8 mouse cellular contexts compared by ENCODE assay signal in the genomic region with DNA sequence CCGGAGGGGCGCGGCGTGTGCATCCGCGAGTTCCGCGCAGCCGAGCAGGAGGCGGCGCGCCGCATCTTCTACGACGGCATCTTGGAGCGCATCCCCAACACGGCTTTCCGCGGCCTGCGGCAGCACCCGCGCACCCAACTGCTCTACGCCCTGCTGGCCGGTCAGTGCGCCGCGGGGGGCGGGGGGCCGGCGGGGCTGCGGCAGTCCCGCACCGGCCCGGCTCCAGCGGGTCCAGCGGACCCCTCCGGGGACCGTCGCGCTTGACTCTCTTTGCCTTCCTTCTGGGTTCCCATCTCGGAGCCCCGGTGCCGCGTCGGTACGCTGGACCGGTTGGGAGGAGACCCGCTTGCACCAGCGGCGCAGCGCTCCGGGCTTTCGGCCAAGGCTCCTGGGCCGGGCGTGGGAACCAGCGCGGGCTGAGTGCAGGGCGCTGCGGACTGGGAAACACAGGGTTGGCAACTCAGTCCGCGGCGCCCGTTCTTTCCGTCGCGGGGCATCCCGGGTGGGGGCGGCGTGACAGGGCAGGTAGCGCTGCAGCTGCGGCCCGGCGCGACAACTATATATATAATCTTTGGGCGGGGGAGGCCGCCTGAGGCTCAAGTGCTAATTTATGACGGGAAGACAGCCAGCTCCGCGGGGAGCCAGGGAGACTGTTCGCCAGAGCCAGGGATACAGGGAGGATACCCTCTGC. TPM values are rescaled to one million over a fixed set of nuclear protein-coding genes. Genes with fewer than 3 reads are reported as not detected.
DNase-seq lines count a peak whose midpoint lies in the region; ATAC-seq and TF ChIP-seq lines count a peak whose summit lies in the region.

No protein-coding gene starts in this region.

- no peak for TF ChIP-seq CTCF in ES-Bruce4 (IDR thresholded peaks at IDR 0.05; ENCODE audit: low read depth, low read length)
- no peak for TF ChIP-seq CTCF in lung, embryonic 14.5 days (IDR thresholded peaks at IDR 0.05; ENCODE audit: low read depth)

- no peaks in the 10 kb centered on the region for H3K36me3 ChIP-seq in ES-Bruce4 (ENCODE audit: control insufficient read depth, insufficient read depth, low read length, poor library complexity, severe bottlenecking)
- H3K36me3 ChIP-seq in forebrain, embryonic 10.5 days (replicated peaks): peaks cover 31% of the 10 kb centered on the region
- H3K36me3 ChIP-seq in lung, embryonic 14.5 days (ENCODE audit: insufficient read depth): no peaks in the 10 kb centered on the region

- no peak overlapping the region for H3K27ac ChIP-seq in ES-Bruce4 (ENCODE audit: insufficient read depth, low read length)
- peak overlapping the region; percentile 92 for H3K27ac ChIP-seq in forebrain, embryonic 10.5 days
- no peak overlapping the region for H3K27ac ChIP-seq in lung, embryonic 14.5 days (ENCODE audit: low read depth)

- peaks cover 2% of the 10 kb centered on the region for H3K4me1 ChIP-seq in ES-Bruce4 (ENCODE audit: control insufficient read depth, insufficient read depth, low read length)
- peaks cover 41% of the 10 kb centered on the region for H3K4me1 ChIP-seq in forebrain, embryonic 10.5 days
- H3K4me1 ChIP-seq in lung, embryonic 14.5 days (ENCODE audit: insufficient read depth): no peaks in the 10 kb centered on the region

- TF ChIP-seq EP300 in ES-Bruce4 (IDR thresholded peaks at IDR 0.05; ENCODE audit: insufficient read depth, low read depth, low read length): no peak

- peak; percentile 78 to 84 for DNase-seq in adrenal gland, postnatal 36 days
- DNase-seq in forebrain, embryonic 10.5 days (ENCODE audit: extremely low spot score, low spot score): peak; percentile 40
- DNase-seq in heart, postnatal 4 days: peak; percentile 65
- DNase-seq in layer of hippocampus, adult 9-11 months: peak; percentile 62
- peak; percentile 81 for DNase-seq in lung, embryonic 14.5 days
- peak; percentile 83 for DNase-seq in right cerebral cortex, adult 18-20 months

- WGBS in forebrain, embryonic 10.5 days: under 1% methylated on average over 80 of the region's 80 CpGs
- under 1% methylated on average over 80 of the region's 80 CpGs for WGBS in lung, embryonic 14.5 days

- no peak for TF ChIP-seq POLR2A in ES-Bruce4 (IDR thresholded peaks at IDR 0.05; ENCODE audit: insufficient read depth, low read length)

- H3K9ac ChIP-seq in ES-Bruce4 (ENCODE audit: low read depth, poor library complexity, severe bottlenecking): peak overlapping the region; percentile 66
- peak overlapping the region; percentile 54; the same call in 1 of the 2 replicates for H3K9ac ChIP-seq in lung, embryonic 14.5 days

- 0 out of 2 replicates have a peak, but pooled peaks have one; percentile 12 for ATAC-seq in lung, embryonic 14.5 days (ENCODE audit: insufficient read depth)
- no peak for ATAC-seq in megakaryocyte progenitor cell, adult 5-6 weeks (replicated peaks; ENCODE audit: poor library complexity)

- H3K4me3 ChIP-seq in ES-Bruce4 (ENCODE audit: low read depth, low read length): peak overlapping the region; percentile 71
- H3K4me3 ChIP-seq in forebrain, embryonic 10.5 days: peak overlapping the region; percentile 80
- peak overlapping the region; percentile 61 for H3K4me3 ChIP-seq in lung, embryonic 14.5 days (ENCODE audit: low read depth, low read length)

- H3K9me3 ChIP-seq in ES-Bruce4 (replicated peaks; ENCODE audit: control insufficient read depth, insufficient read depth, low read length, poor library complexity, severe bottlenecking): no peaks in the 10 kb centered on the region
- no peaks in the 10 kb centered on the region for H3K9me3 ChIP-seq in forebrain, embryonic 10.5 days
- no peaks in the 10 kb centered on the region for H3K9me3 ChIP-seq in lung, embryonic 14.5 days (ENCODE audit: low read depth, low read length)

- peak overlapping the region; percentile 98 for H3K4me2 ChIP-seq in lung, embryonic 14.5 days

- peaks cover 11% of the 10 kb centered on the region; the same call in 1 of the 2 replicates for H3K27me3 ChIP-seq in ES-Bruce4 (ENCODE audit: control insufficient read depth, insufficient read depth, low read length, poor library complexity, severe bottlenecking)
- peaks cover 57% of the 10 kb centered on the region for H3K27me3 ChIP-seq in forebrain, embryonic 10.5 days (ENCODE audit: poor library complexity, severe bottlenecking)
- peaks cover 53% of the 10 kb centered on the region for H3K27me3 ChIP-seq in lung, embryonic 14.5 days (ENCODE audit: insufficient read depth, low read length)

RNA-seq across cellular contexts. Expression of gene Nat8l, which starts 1.4 kb away (rescaled TPM):
- 0.63 and 0.84 TPM in 2 replicates for polyA plus RNA-seq in ES-Bruce4 (2011; ENCODE audit: insufficient read depth, insufficient read length, low read depth, missing spikeins)
- 10 to 100 TPM; 18.3 to 18.8 TPM for total RNA-seq in adrenal gland, postnatal 36 days (2021)
- 1.5 and 1.6 TPM in 2 replicates for polyA plus RNA-seq in forebrain, embryonic 10.5 days (2016; fragmentation: Nextera tagmentation; extraction: Ambion mirVana)
- total RNA-seq in heart, postnatal 4 days (2021): 1 to 10 TPM; 1.8 to 2.0 TPM
- 0.09 and 0.13 TPM in 2 replicates for polyA plus RNA-seq in lung, embryonic 14.5 days (2014; fragmentation: Nextera tagmentation; extraction: Ambion mirVana)
- 1.7 and 1.8 TPM in 2 replicates for total RNA-seq in megakaryocyte progenitor cell, adult 5-6 weeks (2015)
- total RNA-seq in megakaryocyte progenitor cell, adult 5-6 weeks (2017): 2.2 TPM in 2 replicates

RNA-seq across cellular contexts. Expression of gene Gm1673, which starts 14.0 kb away (rescaled TPM):
- 1.9 and 3.1 TPM in 2 replicates for polyA plus RNA-seq in ES-Bruce4 (2011; ENCODE audit: insufficient read depth, insufficient read length, low read depth, missing spikeins)
- total RNA-seq in adrenal gland, postnatal 36 days (2021): 10 to 100 TPM; 15.3 to 33.8 TPM
- polyA plus RNA-seq in forebrain, embryonic 10.5 days (2016; fragmentation: Nextera tagmentation; extraction: Ambion mirVana): 256 and 263 TPM in 2 replicates
- 10 to 100 TPM; 12.5 to 13.9 TPM for total RNA-seq in heart, postnatal 4 days (2021)
- polyA plus RNA-seq in lung, embryonic 14.5 days (2014; fragmentation: Nextera tagmentation; extraction: Ambion mirVana): 57.5 and 61.1 TPM in 2 replicates
- total RNA-seq in megakaryocyte progenitor cell, adult 5-6 weeks (2015): 0.79 and 1.1 TPM in 2 replicates
- total RNA-seq in megakaryocyte progenitor cell, adult 5-6 weeks (2017): 1.1 and 3.7 TPM in 2 replicates

Comparison
In these comparisons a context has a peak if more than half of its experiments do, and no peak if none do; other contexts are left out.
1. RNA of gene Nat8l, which starts 1.4 kb away (total RNA-seq): 18.3 to 18.8 TPM in adrenal gland, postnatal 36 days; 1.7 to 2.2 TPM in megakaryocyte progenitor cell, adult 5-6 weeks and 1.8 to 2.0 TPM in heart, postnatal 4 days; every median in the first group is over 4 times any median in the second.
2. Peak in every context shown above with its lines, with median percentiles within 50 percentile points of each other: H3K4me3 ChIP-seq and DNase-seq.